Mouse (Mus musculus) fibroblast of lung, adult 2 months (primary cell): ENCODE results near the gene Erc2.

Experiments used
- DNase-seq: peaks from one replicate; pipeline ENCODE4 v3.0.0-alpha.2; 2011; ENCODE audit warnings: low read depth

Gene Erc2

DNA sequence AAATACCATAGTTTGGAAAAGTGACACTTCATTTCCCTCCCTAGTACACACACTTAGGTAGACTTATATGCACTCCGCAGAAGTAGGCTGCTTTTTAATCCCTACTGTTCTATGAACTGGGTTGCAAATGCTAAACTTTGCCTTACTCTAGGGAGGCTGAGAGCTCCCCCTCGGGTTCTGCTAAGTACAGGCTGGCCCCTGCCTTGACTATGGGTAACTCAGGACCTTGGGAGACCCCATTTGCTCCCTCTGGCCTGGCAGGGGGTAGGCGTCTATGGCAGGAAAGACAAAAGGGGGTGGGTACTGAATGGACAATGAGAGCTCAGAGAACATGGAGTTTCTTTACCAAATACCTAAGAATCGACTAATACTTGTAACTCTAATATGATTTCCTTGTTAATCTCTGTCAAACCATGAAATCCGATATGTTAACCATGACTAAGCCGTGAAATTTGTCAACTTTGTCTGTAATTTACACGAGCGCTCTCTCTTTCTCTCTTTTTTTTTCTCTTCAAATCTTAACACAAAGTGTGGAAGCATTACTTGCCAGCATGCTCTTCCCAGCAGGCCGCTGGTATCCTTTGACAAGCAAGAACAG lies 754.1 kb downstream of the Erc2 start:
- no peak for DNase-seq

DNA sequence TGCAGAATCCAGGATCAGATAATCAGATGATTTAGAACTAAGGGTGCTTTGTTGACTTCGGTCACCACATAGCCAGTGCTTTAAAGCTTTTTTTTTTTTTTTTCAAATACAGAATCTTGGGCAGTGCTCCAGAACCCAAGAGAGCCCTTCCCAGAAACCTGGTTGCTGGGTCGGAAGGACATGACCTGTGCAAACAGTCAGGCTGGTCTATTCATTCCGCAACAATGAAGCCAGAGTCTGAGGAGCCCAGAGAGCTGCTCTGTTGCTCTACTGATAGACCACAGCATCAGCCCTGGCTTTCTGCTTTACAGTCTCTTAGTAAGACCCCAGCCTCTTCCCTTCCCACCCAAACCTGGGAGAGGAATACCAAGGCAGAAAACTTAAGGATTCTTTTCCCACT lies 755.3 kb downstream of the Erc2 start:
- DNase-seq = no peak

DNA sequence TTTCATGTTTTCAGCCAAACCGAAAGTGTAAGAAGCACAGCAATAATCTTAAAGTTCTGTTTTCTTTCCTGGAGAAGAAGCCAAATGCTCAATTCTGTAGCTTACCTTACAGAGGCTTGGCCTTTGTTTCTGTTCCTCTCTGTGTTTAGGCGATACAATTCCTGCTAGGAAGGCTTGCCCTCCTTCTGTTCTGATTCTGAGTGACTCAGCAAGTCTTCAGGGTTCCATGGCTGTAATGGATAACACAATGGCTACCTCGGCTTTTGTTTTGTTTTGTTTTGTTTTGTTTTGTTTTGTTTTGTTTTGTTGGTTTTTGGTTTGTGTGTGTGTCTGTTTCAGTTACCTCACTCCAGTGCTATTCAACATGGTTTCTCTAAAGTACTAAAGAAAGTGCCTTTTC lies 757.9 kb downstream of the Erc2 start:
- DNase-seq = no peak

DNA sequence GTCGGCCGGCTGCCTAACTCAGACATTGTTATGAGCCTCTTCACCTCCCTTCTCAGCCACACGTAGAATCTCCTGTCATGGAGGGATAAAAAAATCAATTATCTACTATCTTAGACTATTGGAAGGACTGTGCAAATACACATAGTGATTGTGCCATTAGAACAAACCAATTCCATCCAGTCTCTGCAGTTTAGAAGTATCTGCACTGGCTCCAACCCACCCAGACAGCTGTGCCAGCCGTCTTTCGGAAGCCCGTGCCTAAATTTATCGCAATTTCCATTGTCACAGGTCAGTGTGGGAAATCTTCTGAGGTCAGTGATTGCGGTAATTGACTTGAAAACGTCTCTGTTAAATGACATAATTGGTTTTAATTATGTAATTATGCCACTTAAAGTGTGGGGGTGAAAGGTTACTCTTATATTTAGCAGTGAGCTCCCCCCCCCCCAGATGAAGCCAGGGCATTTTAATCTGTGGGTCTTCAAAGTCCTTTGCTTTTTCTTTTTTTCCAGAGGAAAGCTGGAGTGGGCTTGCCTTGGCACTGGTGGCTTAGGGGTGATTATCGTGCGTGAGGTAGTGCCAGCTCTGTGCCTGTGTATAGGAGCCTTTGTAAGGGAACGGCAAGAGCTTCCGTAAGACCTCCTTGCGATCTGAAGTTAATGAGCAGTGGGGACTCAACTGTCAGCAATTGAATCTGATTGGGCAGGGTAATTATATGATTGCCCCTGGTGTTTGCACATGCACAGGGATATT lies 759.7 kb downstream of the Erc2 start:
- DNase-seq = no peak

DNA sequence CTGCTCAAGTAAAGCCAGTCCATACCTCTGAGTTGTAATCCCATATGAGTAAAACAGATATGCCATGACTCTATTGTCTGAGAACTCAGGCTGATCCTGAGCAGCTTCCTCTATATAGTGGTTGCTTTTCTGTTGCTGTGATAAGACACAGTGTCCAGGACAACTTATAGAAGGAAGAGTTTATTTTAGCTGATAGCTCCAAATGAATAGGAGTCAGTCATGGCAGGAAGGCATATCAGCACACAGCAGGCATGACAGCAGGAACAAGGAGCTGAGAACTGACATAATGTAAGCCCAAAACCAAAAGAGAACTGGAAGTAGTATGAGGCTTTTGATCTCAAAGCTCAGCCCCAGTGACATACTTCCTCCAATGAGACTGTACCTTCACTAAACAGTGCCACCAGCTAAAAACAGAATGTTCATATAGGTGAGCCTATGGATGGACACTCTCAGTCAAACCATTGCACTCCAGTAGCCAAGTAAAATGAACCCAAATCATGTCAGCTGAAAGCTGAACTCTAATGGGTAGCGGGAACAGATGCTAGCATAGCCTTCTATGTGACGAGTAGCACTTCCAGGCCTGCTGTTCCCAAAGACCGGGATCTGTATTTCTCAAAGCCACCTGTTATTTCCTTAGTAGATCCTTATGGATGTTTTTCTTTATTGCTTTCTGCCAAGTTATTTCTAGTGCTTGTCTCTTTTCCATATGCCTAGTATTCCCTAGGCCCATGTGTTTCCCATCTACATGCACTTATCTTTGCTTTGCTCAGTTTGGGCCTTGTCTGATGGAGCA lies 764.8 kb downstream of the Erc2 start:
- DNase-seq = no peak

DNA sequence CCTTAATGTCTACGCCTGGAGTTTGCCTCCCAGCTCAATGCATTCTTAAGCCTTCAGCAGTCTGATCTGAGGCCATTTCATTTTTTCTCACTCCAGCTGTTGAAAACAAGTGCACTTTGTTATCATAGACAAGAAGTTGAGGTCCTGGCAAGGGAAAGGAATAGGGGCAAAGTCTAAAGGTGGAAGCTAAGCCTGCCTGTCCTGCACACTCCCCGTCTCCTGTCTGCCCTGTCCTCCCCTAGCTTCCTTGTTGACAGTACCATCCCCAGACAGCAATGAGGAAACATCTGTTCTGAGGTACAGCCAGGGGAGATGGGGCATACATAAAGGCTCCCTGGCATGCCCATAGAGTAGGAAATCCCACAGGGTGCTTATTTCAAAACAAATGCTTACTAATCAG lies 776.7 kb downstream of the Erc2 start:
- DNase-seq = no peak

DNA sequence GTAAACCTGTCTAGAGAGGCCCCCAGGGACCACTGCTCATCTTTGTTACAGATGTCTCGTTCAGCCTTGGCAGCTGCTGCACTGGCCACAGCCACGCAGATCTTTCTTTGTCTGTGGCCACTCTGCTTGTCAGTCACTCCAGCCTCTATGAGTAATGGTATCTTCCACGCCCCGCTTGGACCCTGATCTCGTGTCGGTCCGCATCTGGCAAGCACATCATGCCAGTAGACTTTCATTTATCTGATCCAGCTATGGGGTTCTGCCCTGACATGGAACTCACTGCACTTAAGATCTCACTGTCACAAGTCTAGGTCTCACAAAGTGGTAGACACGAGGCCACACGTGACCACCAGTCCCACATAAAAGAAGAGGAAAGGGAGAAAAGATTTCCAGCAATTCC lies 777.7 kb downstream of the Erc2 start:
- no peak for DNase-seq

DNA sequence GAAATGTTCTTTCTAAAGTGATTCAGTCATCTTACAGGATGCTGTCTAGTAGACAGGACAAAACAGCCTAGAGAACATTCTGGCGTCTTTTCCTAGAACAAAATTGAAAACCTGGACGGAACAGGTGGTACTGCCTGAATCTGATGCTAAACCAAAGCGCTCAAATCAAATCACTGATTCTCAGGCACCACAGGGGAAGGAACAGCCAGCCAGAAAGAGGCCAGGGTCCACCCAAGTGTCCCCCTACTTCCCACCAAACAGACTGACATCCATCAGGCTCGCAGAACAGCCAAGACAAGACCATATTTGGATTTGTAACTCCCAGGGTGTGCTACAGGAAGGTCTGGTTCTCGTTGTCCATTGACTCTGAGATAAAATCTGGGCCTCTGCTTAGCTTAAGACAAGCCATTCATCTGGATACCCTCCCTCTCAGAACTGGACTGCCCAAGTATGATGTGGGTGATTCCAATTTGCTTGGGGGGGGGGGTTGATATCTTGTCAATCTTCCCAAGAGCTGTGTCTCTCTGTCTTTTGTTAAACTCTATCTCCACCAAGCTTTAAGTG lies 783.1 kb downstream of the Erc2 start:
- DNase-seq = no peak

DNA sequence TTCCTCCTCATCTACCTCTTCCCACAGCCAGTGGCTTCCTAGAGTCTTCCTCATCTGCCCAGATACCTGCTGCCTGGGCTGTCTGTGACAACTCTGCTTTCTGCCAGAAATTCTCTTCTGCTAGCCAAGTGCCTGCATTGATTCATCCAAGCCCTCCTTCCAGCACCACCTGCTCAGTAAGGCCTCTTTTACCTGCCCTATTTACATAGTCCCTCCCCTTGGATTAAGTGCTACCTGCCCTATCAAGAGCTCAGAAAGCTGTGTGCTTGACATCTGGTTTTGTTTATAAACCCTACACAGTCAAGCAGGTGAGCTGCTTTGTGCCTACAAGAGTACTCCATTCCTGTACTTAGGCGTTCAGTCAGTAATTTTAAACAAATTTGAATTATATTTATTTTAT lies 787.2 kb downstream of the Erc2 start:
- DNase-seq = no peak

DNA sequence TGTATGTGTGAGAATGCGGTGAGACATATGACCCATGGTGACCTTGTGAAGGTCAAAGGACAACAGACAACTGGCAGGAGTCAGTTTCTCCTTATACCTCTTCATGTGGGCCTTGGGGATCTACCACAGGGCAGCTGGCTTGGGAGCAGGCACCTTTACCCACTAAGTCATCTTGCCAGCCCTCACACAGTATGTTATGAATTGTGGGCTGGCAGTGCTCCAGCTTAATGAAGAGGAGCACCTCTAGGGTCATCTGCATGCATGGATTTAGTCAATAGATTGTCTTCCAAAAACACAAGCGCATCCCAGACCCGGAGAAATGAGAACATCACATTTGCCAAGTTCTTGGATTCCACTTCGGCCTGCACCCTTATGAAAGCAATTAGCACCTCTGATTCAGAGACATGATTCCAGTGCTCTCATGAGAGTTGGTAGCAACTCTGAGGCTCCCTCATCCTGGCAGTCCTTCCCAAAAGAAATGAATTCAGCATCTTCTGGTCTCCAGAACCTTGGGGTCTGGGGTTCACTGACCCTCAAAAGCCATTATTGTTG lies 787.6 kb downstream of the Erc2 start:
- DNase-seq = no peak

DNA sequence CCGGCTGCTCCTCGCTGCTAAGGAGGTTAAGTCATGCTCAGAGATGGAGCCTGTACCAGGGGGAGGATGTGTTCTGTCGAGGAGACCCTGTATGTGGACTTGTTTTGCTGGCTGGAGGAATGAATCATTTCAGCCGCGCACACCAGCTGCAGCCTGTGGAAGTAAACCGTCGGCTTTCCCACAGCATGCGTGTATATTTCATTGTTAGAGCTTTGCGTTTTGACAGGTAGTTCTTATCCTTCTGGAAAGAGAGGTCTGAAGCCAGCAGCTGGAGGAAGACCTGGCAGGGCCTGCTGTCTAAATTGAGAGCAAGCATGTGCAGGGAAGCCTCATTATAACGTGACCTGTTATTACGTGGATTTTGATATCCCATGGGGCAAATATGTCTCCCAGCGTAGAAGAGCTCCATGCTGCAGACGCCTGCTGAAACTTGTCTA lies 788.6 kb downstream of the Erc2 start:
- DNase-seq = no peak

DNA sequence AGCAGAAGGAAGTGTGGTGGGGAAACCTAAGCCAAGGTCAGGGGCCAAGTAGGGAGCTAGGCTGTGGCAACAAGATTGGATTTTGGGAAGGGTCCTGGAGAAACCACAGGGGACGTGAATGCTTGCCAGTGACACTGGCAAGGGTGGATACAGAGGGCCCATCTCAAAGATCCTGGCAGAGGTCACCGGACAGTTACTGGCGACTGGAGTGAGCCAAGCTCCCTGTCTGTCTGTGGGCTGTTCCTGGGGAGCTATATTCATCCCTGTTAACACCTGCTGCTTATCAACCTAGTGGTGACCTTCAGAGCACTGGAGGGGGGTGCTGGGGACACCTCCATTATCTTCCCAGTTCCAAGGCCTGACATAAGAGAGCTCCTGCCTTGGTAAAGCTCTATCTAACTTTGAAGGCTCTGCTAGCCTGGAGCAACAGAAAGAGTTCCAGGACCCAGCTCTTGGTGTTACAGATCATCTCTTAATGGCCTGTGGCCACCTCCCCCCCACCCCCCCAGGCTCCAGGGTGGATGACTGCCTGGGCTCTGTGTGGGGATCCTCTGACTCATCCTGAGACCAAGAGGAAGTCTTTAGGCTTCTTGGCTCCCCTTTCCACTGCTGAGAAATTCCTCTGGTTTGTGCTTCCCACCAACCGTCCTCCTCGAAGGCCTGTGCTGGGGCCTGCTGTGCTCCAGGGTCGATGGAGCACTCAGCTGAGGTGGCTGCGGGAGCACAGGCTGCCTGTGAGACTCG lies 790.2 kb downstream of the Erc2 start:
- peak; percentile 11 for DNase-seq

DNA sequence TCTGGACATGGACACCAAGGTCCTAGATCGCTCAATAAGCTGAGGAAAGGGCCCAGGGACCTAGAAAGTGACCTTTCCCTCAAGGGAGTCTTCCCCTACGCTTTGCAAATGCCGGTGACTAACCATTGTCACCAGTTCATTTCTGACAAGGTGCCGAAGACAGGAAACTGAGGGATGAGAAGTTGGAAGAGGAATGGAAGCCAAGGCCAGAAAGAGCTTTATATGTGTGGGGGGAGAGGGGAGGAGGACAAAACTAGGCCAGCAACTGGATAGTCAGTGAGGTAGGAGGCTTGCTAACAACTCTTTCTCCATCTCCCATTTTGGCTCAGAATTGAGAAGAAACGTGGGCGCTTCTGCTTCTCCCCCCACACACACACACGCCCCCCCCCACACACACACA lies 791.3 kb downstream of the Erc2 start:
- no peak for DNase-seq

DNA sequence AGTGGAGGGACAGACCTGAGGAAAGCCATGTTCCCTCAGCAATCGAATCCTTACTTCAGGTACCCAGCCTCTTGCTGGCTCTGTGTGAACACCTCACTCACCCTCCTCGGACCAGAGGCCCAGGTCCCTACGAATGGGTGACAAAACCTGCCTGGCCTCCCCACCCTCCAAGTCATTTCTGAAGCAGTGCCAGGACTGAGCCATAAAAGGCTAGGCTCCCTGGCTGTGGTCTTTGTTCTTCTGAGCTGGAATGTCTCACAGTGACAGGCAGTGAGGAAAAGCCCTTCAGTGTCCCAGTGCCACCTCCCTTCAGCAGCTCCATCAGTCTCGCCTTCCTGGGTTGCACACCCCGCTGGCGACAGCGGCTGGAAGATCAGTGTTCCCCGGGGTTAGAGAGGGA lies 794.8 kb downstream of the Erc2 start:
- no peak for DNase-seq

DNA sequence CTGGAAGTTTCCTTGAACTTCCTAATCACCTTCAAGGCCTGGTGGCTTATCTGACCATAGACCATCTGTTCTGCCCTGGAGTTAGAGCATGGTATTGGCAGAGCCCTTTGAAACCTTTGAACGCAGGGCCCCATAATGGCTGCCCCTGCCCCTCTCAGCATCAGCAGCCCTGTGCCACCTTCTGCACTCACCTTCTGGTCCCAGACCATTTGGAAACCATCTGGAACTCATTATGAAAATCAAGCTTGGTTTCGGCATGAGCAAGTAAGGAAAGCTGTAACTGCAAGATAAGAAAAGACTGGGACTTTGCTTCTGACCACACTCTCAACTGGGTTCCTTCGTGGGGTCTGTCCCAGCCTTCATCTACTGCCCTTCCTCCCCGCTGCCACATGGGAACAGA lies 796.3 kb downstream of the Erc2 start:
- no peak for DNase-seq

DNA sequence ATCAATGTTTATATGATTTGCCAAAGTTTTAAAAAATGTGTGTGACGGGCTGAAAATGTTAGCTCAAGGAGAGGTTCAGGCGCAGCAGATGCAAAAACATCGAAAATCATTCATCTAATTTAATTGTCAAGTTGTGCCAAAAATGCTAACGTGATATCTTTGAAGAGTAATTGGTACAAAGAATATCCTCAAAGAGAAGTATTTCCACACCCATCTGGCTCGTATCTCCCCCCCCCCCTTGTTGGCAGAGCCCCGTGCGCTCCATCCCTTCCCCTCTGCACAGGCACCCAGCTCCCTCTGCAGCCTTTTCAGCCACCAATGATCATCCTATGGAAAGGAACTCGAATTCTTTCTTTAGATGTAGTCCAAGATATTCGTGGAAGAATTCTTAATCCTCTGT lies 797.0 kb downstream of the Erc2 start:
- DNase-seq = no peak

DNA sequence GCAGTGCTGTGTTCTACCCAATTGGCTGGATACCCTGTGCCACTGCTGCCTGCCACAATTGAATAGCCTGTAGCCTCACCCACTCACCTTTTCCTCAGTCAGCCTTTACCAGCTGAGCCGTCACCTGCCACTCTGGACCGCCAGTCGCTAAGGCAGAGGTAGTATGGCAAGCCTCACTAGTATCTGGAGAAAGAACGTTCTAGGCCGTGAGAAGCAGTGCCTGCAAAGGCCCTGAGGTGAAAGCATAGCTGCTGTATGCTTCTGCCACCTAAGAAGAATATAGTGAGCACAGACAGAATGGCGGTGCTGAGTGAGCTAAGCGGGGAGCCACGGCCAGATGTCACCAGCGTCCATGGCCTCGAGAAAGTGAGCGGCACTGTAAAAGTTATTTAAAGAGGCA lies 798.4 kb downstream of the Erc2 start:
- DNase-seq = no peak

DNA sequence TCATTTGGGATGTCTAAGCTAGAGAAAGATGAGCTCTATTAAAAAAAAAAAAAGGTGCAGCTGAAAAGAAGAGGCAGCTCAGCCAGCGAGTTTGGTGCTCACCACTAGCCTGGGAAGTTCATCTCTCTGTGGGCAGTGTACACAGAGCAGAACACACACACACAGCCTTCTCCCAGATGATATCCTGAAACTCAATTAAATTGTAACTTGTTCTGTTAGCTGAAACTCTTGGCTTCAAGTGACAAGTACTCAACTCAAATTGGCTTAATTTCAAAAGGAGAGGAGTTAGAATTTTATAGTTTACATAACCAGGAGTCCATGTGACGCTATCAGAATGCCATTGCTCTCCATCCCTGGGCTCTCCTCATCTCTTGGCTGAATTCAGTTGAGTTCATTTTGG lies 804.4 kb downstream of the Erc2 start:
- DNase-seq = no peak

DNA sequence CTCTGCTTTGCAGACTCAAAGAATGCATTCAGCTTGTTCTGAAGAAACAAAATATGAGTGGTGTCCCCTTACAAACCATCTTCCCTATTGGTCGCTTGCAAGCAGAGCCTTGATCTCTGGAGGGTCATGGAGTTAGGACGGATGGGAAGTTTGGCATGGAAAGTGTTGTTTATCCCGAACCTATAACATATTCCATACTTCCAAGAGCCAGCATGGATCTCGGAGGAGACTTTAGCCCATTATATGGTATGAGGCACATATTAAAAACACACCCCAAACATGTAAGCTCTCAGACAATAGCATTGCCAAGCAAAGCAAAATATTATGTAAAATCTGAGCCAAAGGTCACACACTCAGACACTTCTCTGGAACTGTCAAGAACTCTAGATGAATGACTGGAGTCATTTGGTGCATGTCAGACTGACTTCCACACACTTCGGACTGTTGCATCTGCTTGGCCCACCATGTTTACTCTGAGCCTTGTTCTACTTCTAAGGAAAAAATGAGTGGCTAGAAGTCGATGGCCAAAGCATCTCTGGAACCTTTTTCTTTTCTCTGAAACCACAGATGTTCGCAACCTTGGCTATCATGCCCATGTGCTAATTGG lies 809.6 kb downstream of the Erc2 start:
- DNase-seq = no peak

DNA sequence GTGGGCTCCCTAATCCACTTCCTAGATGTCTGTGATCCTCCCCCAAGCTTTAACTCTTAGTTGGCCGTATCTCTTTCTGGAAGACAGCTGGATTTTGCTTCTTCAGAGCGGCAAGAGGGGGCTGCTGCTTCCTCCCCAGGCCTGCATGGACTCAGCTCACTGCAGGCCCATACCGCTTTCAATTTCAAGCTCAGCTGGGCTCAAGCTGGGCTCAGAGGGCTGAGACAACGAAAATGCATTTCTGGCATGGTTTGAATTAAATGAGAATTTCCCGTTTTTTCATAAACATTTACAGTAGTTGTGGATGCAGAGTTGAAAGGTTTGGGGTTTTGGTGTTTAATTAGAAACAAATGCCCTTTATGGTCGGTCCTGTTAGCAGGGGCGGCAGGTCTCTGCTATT lies 812.8 kb downstream of the Erc2 start:
- DNase-seq = no peak

DNA sequence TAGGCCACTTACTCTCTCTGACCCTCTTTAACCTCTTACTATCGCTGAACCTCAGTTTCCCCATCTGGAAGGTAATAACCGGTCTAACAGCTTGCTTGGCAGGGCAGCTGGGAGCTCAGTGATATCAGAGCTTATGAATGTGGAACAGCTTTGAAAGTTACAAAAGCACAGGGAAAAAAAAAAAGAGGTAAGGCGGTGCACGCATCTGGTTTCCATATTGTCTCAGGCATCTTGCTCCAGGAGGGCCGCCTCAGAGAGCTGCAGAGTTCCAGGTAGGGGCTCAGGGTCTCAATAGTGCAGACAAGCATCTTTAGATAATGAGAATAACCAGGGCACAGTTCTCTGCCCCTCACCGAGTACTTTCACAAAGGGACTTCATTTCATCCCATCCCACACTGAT lies 816.9 kb downstream of the Erc2 start:
- no peak for DNase-seq
